Mouse (Mus musculus): ENCODE measurements around the gene Btd. TPM values are rescaled to one million over a fixed set of nuclear protein-coding genes. Genes with fewer than 3 reads are reported as not detected.

Gene Btd
- total RNA-seq, 4 experiments from 2014 or later = 10.5 to 13.9 (median 11.4) TPM

GRCm38 (mm10) chr14:31664903-31665565 is 24.2 kb downstream of the Btd start:
- no peak for DNase-seq (ENCODE audit: low spot score in 2 of 2)

GRCm38 (mm10) chr14:31665566-31665940 is 24.7 kb downstream of the Btd start:
- peak in 1 of 2 experiments; percentile 18 for DNase-seq (ENCODE audit: low spot score in 2 of 2)

GRCm38 (mm10) chr14:31666931-31667705 is 26.3 kb downstream of the Btd start:
- DNase-seq (ENCODE audit: low spot score in 2 of 2) = no peak

GRCm38 (mm10) chr14:31667741-31668140 is 26.9 kb downstream of the Btd start:
- DNase-seq (ENCODE audit: low spot score in 2 of 2) = no peak

GRCm38 (mm10) chr14:31668326-31668725 is 27.5 kb downstream of the Btd start:
- peak in 1 of 2 experiments; percentile 25 for DNase-seq (ENCODE audit: low spot score in 2 of 2)

- DNase-seq (ENCODE audit: low spot score in 2 of 2) = peak; percentile 59 to 72
Measured at GRCm38 (mm10) chr14:31669161-31669611, 28.4 kb downstream of the Btd start.

- DNase-seq (ENCODE audit: low spot score in 2 of 2) = no peak
Measured at GRCm38 (mm10) chr14:31669642-31670490, 29.0 kb downstream of the Btd start.

- DNase-seq (ENCODE audit: low spot score in 2 of 2) = no peak
Measured at GRCm38 (mm10) chr14:31671635-31672320, 30.9 kb downstream of the Btd start.

GRCm38 (mm10) chr14:31680656-31681055 is 39.8 kb downstream of the Btd start:
- no peak for DNase-seq (ENCODE audit: low spot score in 2 of 2)

- no peak for DNase-seq (ENCODE audit: low spot score in 2 of 2)
Measured at GRCm38 (mm10) chr14:31681291-31681690, 40.5 kb downstream of the Btd start.

- DNase-seq (ENCODE audit: low spot score in 2 of 2) = no peak
Measured at GRCm38 (mm10) chr14:31681931-31682555, 41.2 kb downstream of the Btd start.

GRCm38 (mm10) chr14:31683610-31684009 is 42.8 kb downstream of the Btd start:
- DNase-seq (ENCODE audit: low spot score in 2 of 2) = no peak

GRCm38 (mm10) chr14:31684343-31685040 is 43.7 kb downstream of the Btd start:
- DNase-seq (ENCODE audit: low spot score in 2 of 2) = no peak

- DNase-seq (ENCODE audit: low spot score in 2 of 2) = no peak
Measured at GRCm38 (mm10) chr14:31685680-31686079, 44.9 kb downstream of the Btd start.

- DNase-seq (ENCODE audit: low spot score in 2 of 2) = no peak
Measured at GRCm38 (mm10) chr14:31686231-31686630, 45.4 kb downstream of the Btd start.

- no peak for DNase-seq (ENCODE audit: low spot score in 2 of 2)
Measured at GRCm38 (mm10) chr14:31692536-31692935, 51.7 kb downstream of the Btd start.

- DNase-seq (ENCODE audit: low spot score in 2 of 2) = no peak
Measured at GRCm38 (mm10) chr14:31696206-31696984, 55.6 kb downstream of the Btd start.

- no peak for DNase-seq (ENCODE audit: low spot score in 2 of 2)
Measured at GRCm38 (mm10) chr14:31696985-31697303, 56.1 kb downstream of the Btd start.

- DNase-seq (ENCODE audit: low spot score in 2 of 2) = no peak
Measured at GRCm38 (mm10) chr14:31697346-31697745, 56.5 kb downstream of the Btd start.
